Mouse (Mus musculus) ovary, postnatal 14 days (tissue): ENCODE data around the gene Mtfp1.
"Not testable (repeated sequence)": the region's sequence is repeated elsewhere in the genome, so short reads cannot be mapped to it uniquely, and the experiment has no call there.

Experiments used
- DNase-seq: peaks from one replicate; pipeline ENCODE4 v3.0.0; 2022; ENCODE audit warnings: low spot score

Gene Mtfp1

GRCm38 (mm10) chr11:4114541-4114940, 19.3 kb upstream of the Mtfp1 start:
- not testable (repeated sequence) for DNase-seq

DNA sequence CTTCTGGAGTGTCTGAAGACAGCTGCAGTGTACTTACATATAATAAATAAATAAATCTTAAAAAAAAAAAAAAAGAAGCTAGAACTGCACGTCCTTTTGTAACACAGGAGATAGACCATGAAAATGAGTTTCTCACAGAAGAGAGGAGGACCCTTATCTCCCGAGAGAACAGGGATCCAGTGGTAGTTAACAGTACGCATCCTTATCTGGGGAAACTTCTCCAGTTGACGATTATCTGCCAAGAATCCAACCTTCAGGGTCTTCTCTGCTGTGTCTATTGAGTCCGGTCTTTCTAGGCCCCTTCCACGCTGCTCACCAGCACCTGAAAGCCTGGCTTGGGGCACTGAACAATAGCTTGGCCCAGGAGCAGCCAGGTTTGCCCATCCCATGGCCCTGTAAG, 18.7 kb upstream of the Mtfp1 start:
- DNase-seq, result no peak

GRCm38 (mm10) chr11:4113496-4113895, 18.3 kb upstream of the Mtfp1 start:
- no peak for DNase-seq

GRCm38 (mm10) chr11:4112861-4113260, 17.6 kb upstream of the Mtfp1 start:
- DNase-seq, result no peak

DNA sequence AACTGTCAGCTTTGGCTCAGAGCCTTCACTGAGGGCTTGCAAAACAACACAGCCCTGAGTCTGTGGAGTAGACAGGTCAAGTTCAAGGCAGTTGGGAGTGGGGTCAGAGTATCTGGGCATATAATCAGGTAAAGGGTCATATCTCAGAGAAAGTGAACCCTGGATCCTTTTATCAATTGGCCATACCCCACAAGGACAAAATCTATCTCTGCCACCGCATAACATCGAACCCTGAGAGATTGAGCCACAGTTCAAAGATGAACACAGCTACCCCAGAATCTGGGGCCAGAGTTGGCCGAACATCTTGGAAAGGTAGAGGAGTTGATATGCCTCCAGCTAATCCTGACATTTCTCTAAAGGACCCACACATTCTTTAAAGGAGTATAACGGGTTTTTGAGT, 16.8 kb upstream of the Mtfp1 start:
- no peak for DNase-seq

- no peak for DNase-seq
Measured at GRCm38 (mm10) chr11:4108691-4109090, 13.4 kb upstream of the Mtfp1 start.

GRCm38 (mm10) chr11:4107901-4108300, 12.7 kb upstream of the Mtfp1 start:
- not testable (repeated sequence) for DNase-seq

DNA sequence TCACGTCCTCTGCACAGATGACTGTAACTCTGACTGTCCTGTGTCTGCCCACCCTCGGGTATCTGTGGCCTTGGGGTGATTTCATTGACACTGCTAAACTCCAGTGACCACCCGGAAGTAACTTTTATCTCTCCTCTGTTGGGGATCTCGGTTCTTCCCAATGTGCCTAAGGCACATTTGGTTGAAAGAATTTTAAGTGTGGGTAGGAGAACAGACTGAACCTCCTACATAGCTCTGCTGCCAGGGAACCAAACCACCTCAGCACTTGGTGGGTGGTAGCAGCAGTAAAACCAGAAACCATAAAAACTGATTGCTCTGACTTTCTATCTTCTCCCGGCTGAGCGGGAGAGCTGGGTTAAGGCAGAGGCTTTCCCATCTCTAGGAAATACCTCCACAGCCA, 10.2 kb upstream of the Mtfp1 start:
- no peak for DNase-seq

GRCm38 (mm10) chr11:4104989-4105388, 9.7 kb upstream of the Mtfp1 start:
- DNase-seq, result no peak

DNA sequence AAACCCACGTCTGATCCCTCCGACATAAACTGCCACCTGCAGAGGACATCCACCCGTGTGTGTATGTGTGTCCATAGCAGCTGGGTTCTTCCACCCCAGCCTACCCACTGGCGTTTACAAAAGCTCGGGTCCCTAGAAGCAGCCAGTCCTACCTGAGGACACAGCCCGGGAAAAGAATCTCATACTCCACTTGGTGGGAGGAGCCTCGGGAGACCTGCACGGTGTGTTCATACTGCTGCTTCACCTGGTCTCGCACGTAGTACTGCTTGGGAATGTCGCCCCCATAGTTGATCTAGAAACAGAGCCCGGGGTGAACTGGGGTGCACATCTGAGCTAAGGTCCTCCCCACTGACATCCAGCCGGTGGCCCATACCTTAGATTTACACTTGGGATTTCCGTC, 8.3 kb upstream of the Mtfp1 start:
- DNase-seq, result no peak

- no peak for DNase-seq
Measured at GRCm38 (mm10) chr11:4101851-4102250, 6.6 kb upstream of the Mtfp1 start.

GRCm38 (mm10) chr11:4099447-4099846, 4.2 kb upstream of the Mtfp1 start:
- no peak for DNase-seq

DNA sequence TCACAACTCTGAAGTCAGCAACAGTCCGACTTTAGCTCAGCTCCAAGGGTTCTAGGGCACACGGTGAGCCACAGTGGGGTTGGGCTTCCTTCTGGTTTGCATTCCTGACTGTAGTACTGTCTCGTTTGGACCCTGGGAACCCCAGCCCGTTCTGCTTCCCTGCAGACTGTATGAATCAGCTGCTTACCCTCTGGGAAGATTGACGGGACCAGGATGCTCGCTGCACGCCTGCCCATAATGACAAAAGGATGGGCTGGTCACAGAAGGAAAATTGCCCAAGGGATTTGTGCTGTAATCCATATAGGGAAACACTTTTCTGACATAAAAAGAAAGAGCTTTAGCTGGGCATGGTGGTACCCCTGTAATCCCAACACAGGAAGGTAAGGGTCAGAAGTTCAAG, 3.6 kb upstream of the Mtfp1 start:
- no peak for DNase-seq

DNA sequence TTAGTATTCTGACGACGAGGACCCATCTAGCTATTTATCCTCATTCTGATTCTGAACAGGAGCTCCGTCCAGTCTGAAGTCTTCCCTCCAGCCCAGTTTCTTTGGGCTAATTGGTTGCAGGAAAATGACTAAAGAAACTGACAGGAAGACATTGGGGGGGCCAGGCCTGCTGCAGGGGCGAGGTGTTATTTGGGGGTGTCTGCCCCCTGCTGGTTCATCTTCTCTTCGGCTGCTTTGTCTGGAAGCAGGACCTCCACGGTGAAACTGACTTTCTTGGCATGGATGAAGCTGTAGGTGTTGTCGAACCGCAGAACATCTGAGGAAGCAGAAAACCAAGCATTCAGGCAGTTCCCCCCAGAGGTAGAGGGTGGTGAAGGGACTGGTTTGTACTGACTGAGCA, 2.9 kb upstream of the Mtfp1 start:
- no peak for DNase-seq

DNA sequence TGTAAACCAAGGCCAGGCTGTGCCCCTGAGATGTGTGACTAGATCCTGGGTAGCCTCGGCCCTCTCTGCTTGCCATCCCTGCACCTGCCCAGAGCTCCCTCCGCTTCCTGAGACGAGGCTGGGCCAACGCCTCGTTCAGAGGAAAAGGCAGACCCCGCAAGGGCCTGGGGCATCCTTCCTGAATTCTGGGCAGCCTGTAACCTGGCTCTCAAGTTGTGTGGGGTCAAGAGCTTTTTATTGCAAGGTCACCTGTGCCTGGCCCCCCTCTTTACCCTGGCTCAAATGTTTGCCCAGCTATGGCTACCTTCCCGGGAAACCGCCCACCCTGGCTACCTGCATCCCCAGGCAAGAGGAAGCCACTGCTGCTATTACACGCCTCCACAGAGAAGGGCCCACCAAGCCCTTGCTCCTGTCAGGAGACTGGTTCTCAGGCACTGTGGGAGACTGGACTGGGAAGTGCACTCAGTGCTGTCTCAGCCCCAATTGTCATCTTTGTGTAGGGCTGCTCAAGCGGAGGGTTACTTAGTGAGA, 1.9 kb upstream of the Mtfp1 start:
- DNase-seq, result no peak

- peak; percentile 92 for DNase-seq
Measured at GRCm38 (mm10) chr11:4096054-4096984, 1.1 kb upstream of the Mtfp1 start.

DNA sequence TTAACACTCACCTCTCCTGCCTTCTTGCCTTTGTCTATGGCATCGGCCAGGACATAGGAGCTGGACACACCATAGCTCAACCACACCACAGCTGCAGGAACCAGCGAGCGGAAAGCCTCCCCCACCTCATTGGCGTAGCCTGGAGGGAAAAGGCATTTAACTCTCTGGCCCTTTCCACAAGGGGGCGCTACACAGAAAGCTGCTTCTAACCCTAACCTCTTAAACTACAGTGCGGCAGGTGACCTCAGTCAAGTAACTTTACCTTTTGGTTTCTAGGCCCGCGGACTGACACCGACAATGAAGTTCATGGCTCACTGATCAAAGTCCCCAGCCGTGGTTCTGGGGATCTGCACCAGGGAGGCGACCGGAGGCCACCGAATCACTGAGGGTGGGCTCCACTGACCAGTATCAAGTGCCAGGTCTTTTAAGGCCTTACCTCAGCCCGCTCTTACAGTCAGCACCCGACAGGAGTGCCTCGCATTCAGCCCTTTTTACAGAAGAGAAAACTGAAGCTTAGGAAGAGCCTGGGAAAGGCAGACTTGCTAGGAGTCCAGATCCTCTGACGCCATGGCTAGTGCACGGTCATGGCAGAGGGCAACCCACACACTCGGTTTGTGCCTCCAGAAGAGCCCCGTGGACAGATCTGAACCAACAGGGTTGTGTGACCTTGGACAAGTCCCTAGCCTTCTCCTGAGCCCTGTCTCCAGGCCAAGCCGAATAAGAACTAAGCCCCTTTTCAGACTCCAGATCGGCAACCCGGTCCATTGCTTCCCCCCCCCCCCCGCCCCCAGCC, 671 bp downstream of the Mtfp1 start:
- peak; percentile 57 for DNase-seq

DNA sequence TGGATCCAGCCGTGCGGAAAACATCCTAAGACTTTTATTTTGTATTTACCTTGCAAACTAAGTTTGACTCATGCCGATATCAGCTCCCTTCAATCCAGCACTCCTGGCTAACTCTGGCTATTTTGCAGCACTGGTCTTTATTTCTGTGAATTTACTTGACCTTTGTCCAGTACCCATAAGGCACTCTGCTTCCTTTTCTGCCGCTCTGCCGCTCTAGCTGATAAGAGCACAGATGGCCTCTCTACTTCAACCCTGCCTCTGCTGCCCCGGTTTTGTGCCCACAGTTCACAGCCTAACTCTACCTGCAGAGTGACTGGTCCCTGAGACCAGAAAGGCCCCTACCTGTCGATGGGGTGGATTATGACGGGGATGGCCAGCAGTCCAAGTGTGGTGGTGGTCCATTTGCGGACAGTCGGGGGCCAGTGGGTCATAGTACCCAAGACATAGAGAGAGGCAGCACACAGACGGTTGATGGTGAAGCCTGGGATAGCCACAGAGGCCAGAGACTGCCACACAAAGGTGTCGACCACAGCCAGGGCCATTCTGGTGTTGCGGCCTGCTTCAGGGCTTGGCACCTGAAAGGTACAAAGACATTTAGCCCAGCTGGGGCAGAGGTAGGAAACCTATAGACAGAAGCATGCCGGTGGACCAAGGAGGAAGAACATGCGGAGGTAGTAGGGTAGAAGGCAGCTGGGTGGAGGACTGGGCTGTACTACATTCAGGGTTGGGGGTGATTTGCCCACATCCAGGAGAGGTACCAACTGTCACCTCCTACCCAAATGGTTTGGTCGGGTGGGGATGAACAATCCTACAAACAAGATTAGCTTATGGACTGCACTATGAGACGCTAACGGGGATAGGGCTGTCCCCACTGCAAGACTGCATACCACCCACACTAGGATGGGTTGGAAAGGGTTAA, 1.5 kb downstream of the Mtfp1 start:
- no peak for DNase-seq

GRCm38 (mm10) chr11:4087267-4087666, 8.0 kb downstream of the Mtfp1 start:
- DNase-seq, result no peak

DNA sequence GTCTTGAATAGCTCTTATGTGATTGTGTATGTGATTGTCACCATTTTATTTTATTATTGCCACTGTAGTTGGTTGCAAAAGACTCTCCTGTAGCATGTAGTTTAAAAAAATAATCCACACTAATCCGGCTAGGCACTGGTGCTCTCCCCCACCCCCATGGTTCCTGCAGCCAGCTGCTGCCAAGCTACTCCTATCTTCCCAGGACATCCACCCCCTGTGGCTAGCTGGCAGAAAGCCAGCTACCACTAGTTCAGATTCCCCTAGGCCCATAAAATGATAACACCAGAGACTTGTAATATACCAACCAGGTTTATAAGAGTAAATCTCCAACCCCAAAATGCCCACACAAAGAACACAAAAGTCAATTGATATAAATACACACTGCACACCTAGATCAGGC, 9.0 kb downstream of the Mtfp1 start:
- no peak for DNase-seq

DNA sequence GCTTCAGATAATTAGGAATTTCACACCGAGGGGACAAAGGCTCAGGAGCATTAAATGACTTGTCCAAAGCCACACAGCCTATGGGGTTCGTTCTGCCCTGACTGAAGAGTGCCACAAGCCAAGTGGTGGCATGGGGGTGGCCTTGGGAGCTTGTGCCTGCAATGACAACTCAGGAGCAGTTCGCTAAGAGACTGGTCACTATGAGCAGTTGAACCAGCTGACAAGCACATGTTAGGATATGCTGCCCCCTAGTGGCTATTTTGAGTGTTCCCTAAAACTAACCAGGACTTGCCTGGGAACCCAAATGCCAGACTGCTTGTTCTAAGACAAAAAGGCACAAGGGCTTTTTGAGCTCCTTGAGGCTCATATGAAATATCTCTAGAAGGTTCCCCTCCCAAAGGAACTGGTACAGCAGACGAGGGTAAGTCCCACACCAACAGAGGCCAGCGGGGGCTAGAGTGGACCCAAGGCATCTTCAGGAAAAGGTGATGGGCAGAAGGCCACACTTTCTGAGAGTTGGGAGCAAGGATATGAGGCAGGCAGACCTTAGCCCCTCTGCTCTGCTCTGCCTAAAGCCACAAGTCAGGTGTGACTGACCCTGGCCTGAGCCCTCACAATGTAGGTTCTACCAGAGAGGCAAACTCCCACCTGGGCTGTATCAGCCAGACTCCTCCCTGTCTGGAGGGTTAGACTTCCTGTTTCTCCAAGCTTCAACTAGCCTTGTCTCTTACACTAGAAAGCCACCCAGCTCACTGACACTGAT, 11.7 kb downstream of the Mtfp1 start:
- peak; percentile 49 for DNase-seq
